Mouse (Mus musculus) megakaryocyte, embryonic 14.5 days (primary cell): Measurements from ENCODE around the gene Olfr424. TPM values are rescaled to one million over a fixed set of nuclear protein-coding genes. Genes with fewer than 3 reads are reported as not detected.
A peak's percentile ranks its signal among the peaks of the same experiment; 100 is the strongest.

Source experiments
- H3K27me3 ChIP-seq: replicated peaks from 2 replicates; pipeline ENCODE3; 2012; ENCODE audit warnings: inconsistent platforms
- H3K36me3 ChIP-seq: replicated peaks from 2 replicates; pipeline ENCODE3; 2012; ENCODE audit warnings: low read length, inconsistent platforms, mixed read lengths
- H3K4me1 ChIP-seq: 2 replicates; pipeline ENCODE4 v1.6.1; 2012; ENCODE audit warnings: inconsistent platforms
- H3K4me3 ChIP-seq: replicated peaks from 2 replicates; pipeline ENCODE3; 2012; ENCODE audit warnings: moderate library complexity, mild to moderate bottlenecking, inconsistent platforms
- H3K9me3 ChIP-seq: 2 replicates; pipeline ENCODE4 v1.6.1; 2012; ENCODE audit warnings: inconsistent platforms
- FLI1 ChIP-seq: IDR thresholded peaks from 2 replicates; pipeline ENCODE4 v1.6.1; 2012; ENCODE audit warnings: low read length, inconsistent platforms, mixed read lengths
- GATA1 ChIP-seq: IDR thresholded peaks from 3 replicates; pipeline ENCODE4 v1.6.1; 2012; ENCODE audit warnings: mixed read lengths, low read length, inconsistent platforms, borderline replicate concordance
- polyA plus RNA-seq: library from polyadenylated mRNA; stranded (reverse); fragments of >175 nt; gene quantifications from 2 replicates; pipeline ENCODE4 v1.2.3, GENCODE M21; 2012; ENCODE audit warnings: low replicate concordance; ENCODE audit not compliant: insufficient read depth

Gene Olfr424
- polyA plus RNA-seq, 1 experiment = not detected

- TF ChIP-seq GATA1 (no peak), FLI1 (no peak)
Measured at GRCm38 (mm10) chr1:174158512-174158911, 27.2 kb downstream of the Olfr424 start.

DNA sequence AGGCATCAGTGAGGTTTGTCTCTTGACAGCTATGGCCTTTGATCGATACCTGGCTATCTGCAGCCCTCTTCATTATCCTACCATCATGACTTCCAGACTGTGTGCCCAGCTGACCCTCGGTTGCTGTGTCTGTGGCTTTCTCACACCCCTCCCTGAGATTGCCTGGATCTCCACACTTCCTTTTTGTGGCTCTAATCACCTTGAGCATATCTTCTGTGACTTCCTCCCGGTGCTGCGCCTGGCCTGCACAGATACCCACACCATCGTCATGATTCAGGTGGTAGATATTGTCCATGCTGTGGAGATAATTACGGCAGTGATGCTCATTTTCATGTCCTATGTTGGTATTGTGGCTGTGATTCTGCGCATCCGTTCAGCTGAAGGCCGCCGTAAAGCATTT, 27.8 kb downstream of the Olfr424 start:
- Histone ChIP-seq H3K4me1 (peaks cover 9% of the 10 kb centered on the region), H3K9me3 (no peaks in the 10 kb centered on the region), H3K27me3 (no peaks in the 10 kb centered on the region), H3K36me3 (no peaks in the 10 kb centered on the region), H3K4me3 (no peak overlapping the region)
- TF ChIP-seq FLI1 (no peak), GATA1 (no peak)

More at GRCm38 (mm10) chr1:174158512-174158911, 27.2 kb downstream of the Olfr424 start:
- Histone ChIP-seq H3K9me3 (no peaks in the 10 kb centered on the region), H3K4me1 (peaks cover 9% of the 10 kb centered on the region), H3K4me3 (no peak overlapping the region), H3K36me3 (no peaks in the 10 kb centered on the region), H3K27me3 (no peaks in the 10 kb centered on the region)

DNA sequence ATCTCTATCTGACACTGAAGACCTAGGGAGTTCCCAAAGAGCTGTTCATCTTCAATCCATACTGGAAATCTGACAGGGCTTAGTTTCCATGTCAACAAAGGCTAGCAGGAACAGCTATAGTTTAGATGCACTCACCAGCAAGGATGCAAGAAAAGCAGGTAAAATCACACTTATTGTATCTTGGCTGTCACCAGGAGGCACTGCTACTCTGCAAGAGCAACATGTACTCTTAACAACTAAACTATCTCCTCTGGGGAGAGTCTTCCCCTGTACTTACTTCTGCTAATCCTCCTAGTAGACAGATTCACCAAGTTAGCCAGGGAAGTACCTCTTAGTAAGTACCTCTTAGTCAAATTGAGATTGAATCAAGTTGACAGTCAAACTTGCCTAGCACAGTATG, 37.7 kb downstream of the Olfr424 start:
- H3K4me3 ChIP-seq = no peak overlapping the region

DNA sequence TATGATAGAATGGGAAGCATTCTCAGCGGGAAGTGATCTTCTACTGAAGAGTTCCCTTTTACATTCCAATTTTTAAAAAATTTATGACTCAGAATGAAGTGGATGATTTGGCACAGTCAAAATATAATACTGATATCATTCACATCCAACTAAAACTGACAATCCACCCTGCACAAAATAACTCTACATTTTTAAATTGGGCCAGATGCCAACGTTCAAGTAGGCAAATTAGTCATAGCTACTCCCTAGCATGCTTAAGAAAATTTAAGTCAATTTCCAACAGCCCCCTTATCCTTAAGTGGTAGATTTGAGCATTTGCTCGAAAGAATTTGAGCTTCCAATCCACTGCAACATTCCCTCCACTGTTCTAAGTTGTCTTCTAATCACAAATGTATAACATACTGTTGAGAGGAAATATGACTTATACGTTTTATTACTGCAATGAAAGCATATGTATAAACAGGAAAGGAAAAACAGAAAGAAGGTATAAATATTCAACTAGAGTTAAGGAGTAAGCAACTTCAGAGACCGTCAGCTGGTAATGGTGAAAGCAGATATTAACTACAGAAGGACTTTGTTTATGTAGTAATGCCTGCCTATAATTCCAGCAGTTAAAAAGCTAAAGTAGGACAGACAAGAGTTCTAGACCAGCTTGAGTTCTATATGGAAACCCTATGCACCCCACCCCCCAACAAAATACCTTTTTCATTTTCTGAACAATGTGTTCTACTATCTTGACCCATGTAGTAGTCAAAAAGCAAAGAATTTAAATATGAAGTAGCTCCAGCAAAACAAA, 39.6 kb downstream of the Olfr424 start:
- TF ChIP-seq GATA1 = no peak
- no peak for TF ChIP-seq FLI1
- H3K9me3 ChIP-seq = no peaks in the 10 kb centered on the region
- no peak overlapping the region for H3K4me3 ChIP-seq
- peaks cover 4% of the 10 kb centered on the region for H3K36me3 ChIP-seq
- peaks cover 25% of the 10 kb centered on the region; the same call in 1 of the 2 replicates for H3K4me1 ChIP-seq
- no peaks in the 10 kb centered on the region for H3K27me3 ChIP-seq

More for the DNA sequence above, 37.7 kb downstream of the Olfr424 start:
- no peaks in the 10 kb centered on the region for H3K27me3 ChIP-seq
- H3K4me1 ChIP-seq = peaks cover 21% of the 10 kb centered on the region; the same call in 1 of the 2 replicates
- no peak for TF ChIP-seq GATA1
- TF ChIP-seq FLI1 = no peak
- no peaks in the 10 kb centered on the region for H3K36me3 ChIP-seq
- H3K9me3 ChIP-seq = no peaks in the 10 kb centered on the region

DNA sequence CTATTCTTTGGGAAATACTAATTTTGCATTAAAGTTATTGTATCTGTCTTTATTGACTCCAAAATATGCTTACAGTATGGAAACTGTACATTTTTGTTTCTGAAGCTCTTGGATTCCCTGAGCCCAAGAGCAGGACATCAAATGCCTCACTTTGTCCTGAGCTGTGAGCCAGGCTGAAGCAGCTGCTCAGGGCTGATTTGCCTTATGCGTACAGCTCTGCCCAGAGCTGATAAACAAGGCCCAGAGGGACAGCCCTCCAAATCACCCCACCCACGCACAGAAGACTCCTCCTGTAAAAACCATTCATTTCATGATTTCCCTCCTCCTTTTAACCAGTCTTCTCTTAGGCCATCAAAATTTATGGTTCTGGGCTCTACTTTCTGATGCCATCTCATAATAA, 40.2 kb downstream of the Olfr424 start:
- TF ChIP-seq FLI1 = no peak
- peaks cover 25% of the 10 kb centered on the region; the same call in 1 of the 2 replicates for H3K4me1 ChIP-seq
- H3K9me3 ChIP-seq = no peaks in the 10 kb centered on the region
- H3K27me3 ChIP-seq = no peaks in the 10 kb centered on the region
- peaks cover 4% of the 10 kb centered on the region for H3K36me3 ChIP-seq
- H3K4me3 ChIP-seq = no peak overlapping the region

DNA sequence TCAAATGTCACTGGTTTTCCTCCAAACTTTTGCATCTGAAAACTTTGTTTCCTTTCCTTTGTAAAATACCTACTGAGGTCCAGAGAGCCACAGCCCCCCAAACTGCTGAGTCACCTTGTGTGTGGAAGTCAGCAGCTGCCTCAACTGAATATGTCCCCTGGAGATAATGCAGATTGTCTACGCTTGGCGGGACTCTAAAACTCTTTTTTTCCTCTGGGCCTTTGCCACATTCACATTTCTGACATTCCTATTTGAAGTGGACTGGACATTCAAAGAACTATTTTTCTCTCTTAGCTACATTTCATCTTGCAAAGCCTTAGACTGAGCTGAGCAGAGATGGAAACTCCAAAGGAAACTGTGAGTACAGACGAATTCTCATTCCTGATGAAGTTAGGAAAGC, 41.3 kb downstream of the Olfr424 start, which contains the start of gene Spta1:
Spta1 (plus strand) TSS at position 172 of the 400 bp plus-strand sequence.
- Histone ChIP-seq H3K36me3 (peaks cover 9% of the 10 kb centered on the region), H3K27me3 (no peaks in the 10 kb centered on the region), H3K9me3 (no peaks in the 10 kb centered on the region), H3K4me3 (peak within 1 kb of the TSS; percentile 78), H3K4me1 (peaks cover 25% of the 10 kb centered on the region; the same call in 1 of the 2 replicates)
- TF ChIP-seq GATA1 = no peak
- TF ChIP-seq FLI1 = no peak

Other genes with a start within 250 kb of the Olfr424 start
- gene Ifi211, start 218.5 kb upstream of the Olfr424 start, polyA plus RNA-seq = 0.25 TPM in 1 of 2 replicates, not detected in the other
- 4.0 TPM in 1 of 2 replicates, not detected in the other for gene Mndal, start 189.0 kb upstream of the Olfr424 start, polyA plus RNA-seq
- gene Ifi203, start 188.8 kb upstream of the Olfr424 start, polyA plus RNA-seq = 2.3 TPM in 1 of 2 replicates, not detected in the other
- gene Ifi202b, start 148.8 kb upstream of the Olfr424 start, polyA plus RNA-seq = 0.16 TPM in 1 of 2 replicates, not detected in the other
- gene Ifi205, start 99.7 kb upstream of the Olfr424 start, polyA plus RNA-seq = not detected in 2 replicates
- not detected in 2 replicates for gene Olfr433, start 90.8 kb upstream of the Olfr424 start, polyA plus RNA-seq
- gene Olfr432, start 82.3 kb upstream of the Olfr424 start, polyA plus RNA-seq = not detected in 2 replicates
- gene Olfr430, start 64.9 kb upstream of the Olfr424 start, polyA plus RNA-seq = not detected in 2 replicates
- gene Olfr429, start 47.2 kb upstream of the Olfr424 start, polyA plus RNA-seq = not detected in 2 replicates
- gene Olfr427, start 34.6 kb upstream of the Olfr424 start, polyA plus RNA-seq = not detected in 2 replicates
- not detected in 2 replicates for gene Olfr231, start 10.4 kb upstream of the Olfr424 start, polyA plus RNA-seq
- not detected in 2 replicates for gene Olfr420, start 24.1 kb downstream of the Olfr424 start, polyA plus RNA-seq
- 0.11 TPM in 1 of 2 replicates, not detected in the other for gene Spta1, start 41.3 kb downstream of the Olfr424 start, polyA plus RNA-seq
- gene Olfr419, start 120.5 kb downstream of the Olfr424 start, polyA plus RNA-seq = not detected in 2 replicates
- gene Mptx1, start 199.0 kb downstream of the Olfr424 start, polyA plus RNA-seq = not detected in 2 replicates
- gene Olfr417, start 233.6 kb downstream of the Olfr424 start, polyA plus RNA-seq = not detected in 2 replicates